8 mouse cellular contexts compared by ENCODE assay signal in genomic region chr17:28621381-28622299, GRCm38 (mm10). TPM values are rescaled to one million over a fixed set of nuclear protein-coding genes. Genes with fewer than 3 reads are reported as not detected.
DNase-seq lines count a peak whose midpoint lies in the region; ATAC-seq and TF ChIP-seq lines count a peak whose summit lies in the region.

No protein-coding gene starts in this region.

- peak; percentile 44 for ATAC-seq in erythroblast, adult 5-6 weeks (replicated peaks; ENCODE audit: low FRiP score, poor library complexity, severe bottlenecking)
- peak; percentile 74 for ATAC-seq in heart, embryonic 14.5 days (ENCODE audit: insufficient number of reproducible peaks, insufficient read depth, low FRiP score, low read depth)
- peak; percentile 70 for ATAC-seq in liver, embryonic 15.5 days (ENCODE audit: insufficient read depth)
- peak; percentile 76 for ATAC-seq in neural tube, embryonic 11.5 days (ENCODE audit: insufficient read depth, low FRiP score, low TSS enrichment)

- peak; percentile 49 to 54 for DNase-seq in B cell, adult 2 months
- DNase-seq in adrenal gland, postnatal 10 days = peak; percentile 67
- DNase-seq in kidney, postnatal 10 days = peak; percentile 67
- DNase-seq in neural tube, embryonic 11.5 days (ENCODE audit: low spot score) = peak; percentile 77

- H3K9me3 ChIP-seq in heart, embryonic 14.5 days (ENCODE audit: control insufficient read depth, low read length) = no peaks in the 10 kb centered on the region
- H3K9me3 ChIP-seq in liver, embryonic 15.5 days (replicated peaks) = no peaks in the 10 kb centered on the region
- H3K9me3 ChIP-seq in neural tube, embryonic 11.5 days (ENCODE audit: control insufficient read depth, low read length) = no peaks in the 10 kb centered on the region

- H3K36me3 ChIP-seq in heart, embryonic 14.5 days (ENCODE audit: control insufficient read depth, insufficient read depth, low read length) = peaks cover 14% of the 10 kb centered on the region
- H3K36me3 ChIP-seq in liver, embryonic 15.5 days (replicated peaks) = 0 out of 2 replicates have a peak, but pooled peaks cover 12% of the 10 kb centered on the region
- no peaks in the 10 kb centered on the region for H3K36me3 ChIP-seq in neural tube, embryonic 11.5 days (ENCODE audit: control insufficient read depth, insufficient read depth, low read length)
- peaks cover 1% of the 10 kb centered on the region for H3K36me3 ChIP-seq in testis, adult 2 months (ENCODE audit: control insufficient read depth, insufficient read depth, low read length)

- under 1% methylated on average over 67 of the region's 78 CpGs for WGBS in heart, embryonic 14.5 days
- under 1% methylated on average over 72 of the region's 78 CpGs for WGBS in liver, embryonic 15.5 days (ENCODE audit: insufficient replicate concordance)
- under 1% methylated on average over 66 of the region's 78 CpGs for WGBS in neural tube, embryonic 11.5 days

- H3K4me1 ChIP-seq in heart, embryonic 14.5 days (ENCODE audit: control insufficient read depth in 2 of 2, insufficient read depth in 2 of 2, low read length in 2 of 2) = peaks cover 10 to 17% of the 10 kb centered on the region in 2 experiments
- peaks cover 52% of the 10 kb centered on the region for H3K4me1 ChIP-seq in liver, embryonic 15.5 days (replicated peaks)
- H3K4me1 ChIP-seq in neural tube, embryonic 11.5 days (ENCODE audit: control insufficient read depth, insufficient read depth, low read length) = peaks cover 11% of the 10 kb centered on the region
- H3K4me1 ChIP-seq in testis, adult 2 months (ENCODE audit: control insufficient read depth, insufficient read depth, low read length) = peaks cover 13% of the 10 kb centered on the region

- H3K4me2 ChIP-seq in heart, embryonic 14.5 days (ENCODE audit: low read length) = peak overlapping the region; percentile 94
- peak overlapping the region; percentile 99 for H3K4me2 ChIP-seq in liver, embryonic 15.5 days
- H3K4me2 ChIP-seq in neural tube, embryonic 11.5 days (ENCODE audit: low read depth) = peak overlapping the region; percentile 92

- H3K27me3 ChIP-seq in heart, embryonic 14.5 days (ENCODE audit: control insufficient read depth, insufficient read depth, low read length) = no peaks in the 10 kb centered on the region
- no peaks in the 10 kb centered on the region for H3K27me3 ChIP-seq in liver, embryonic 15.5 days
- H3K27me3 ChIP-seq in neural tube, embryonic 11.5 days (ENCODE audit: control insufficient read depth, insufficient read depth, low read length) = no peaks in the 10 kb centered on the region
- H3K27me3 ChIP-seq in testis, adult 2 months (ENCODE audit: control insufficient read depth, insufficient read depth, low read length) = no peaks in the 10 kb centered on the region

- TF ChIP-seq POLR2A in testis, adult 2 months (IDR thresholded peaks at IDR 0.05; ENCODE audit: control insufficient read depth, low read depth, low read length) = no peak; the same call in 1 of the 2 replicates

- peak overlapping the region; percentile 31 to 79; a peak in 3 of 4 replicates for H3K27ac ChIP-seq in heart, embryonic 14.5 days (replicated peaks in 1 of 2; ENCODE audit: control insufficient read depth in 1 of 2, insufficient read depth in 1 of 2, low read depth in 2 of 2, low read length in 2 of 2)
- H3K27ac ChIP-seq in liver, embryonic 15.5 days (replicated peaks) = peak overlapping the region; percentile 80
- peak overlapping the region; percentile 76 for H3K27ac ChIP-seq in neural tube, embryonic 11.5 days (ENCODE audit: low read depth, low read length)
- peak overlapping the region; percentile 93 for H3K27ac ChIP-seq in testis, adult 2 months (ENCODE audit: control insufficient read depth, insufficient read depth, low read depth, low read length)

- H3K4me3 ChIP-seq in heart, embryonic 14.5 days (ENCODE audit: control insufficient read depth in 1 of 2, insufficient read depth in 1 of 2, low read depth in 1 of 2, low read length in 2 of 2) = peak overlapping the region; percentile 69 to 86
- peak overlapping the region; percentile 93 for H3K4me3 ChIP-seq in liver, embryonic 15.5 days (replicated peaks)
- H3K4me3 ChIP-seq in neural tube, embryonic 11.5 days (ENCODE audit: low read depth, low read length) = peak overlapping the region; percentile 98
- peak overlapping the region; percentile 99 for H3K4me3 ChIP-seq in testis, adult 2 months (ENCODE audit: control insufficient read depth, low read depth, low read length)

- TF ChIP-seq CTCF in testis, adult 2 months (IDR thresholded peaks at IDR 0.05; ENCODE audit: control insufficient read depth, insufficient read depth, insufficient replicate concordance, low read depth, low read length) = no peak

- peak overlapping the region; percentile 88 for H3K9ac ChIP-seq in heart, embryonic 14.5 days (ENCODE audit: low read length)
- H3K9ac ChIP-seq in liver, embryonic 15.5 days = peak overlapping the region; percentile 86
- peak overlapping the region; percentile 97 for H3K9ac ChIP-seq in neural tube, embryonic 11.5 days (ENCODE audit: low read length)

RNA-seq across cellular contexts. Expression of gene Srpk1, which starts 0.9 kb away (rescaled TPM):
- total RNA-seq in adrenal gland, postnatal 10 days (2021) = 10 to 100 TPM; 53.2 to 62.8 TPM
- total RNA-seq in erythroblast, adult 5-6 weeks (2015; ENCODE audit: low replicate concordance) = 13.6 and 43.2 TPM in 2 replicates
- total RNA-seq in erythroblast, adult 5-6 weeks (2017; ENCODE audit: low replicate concordance) = 22.6 and 43.2 TPM in 2 replicates
- 60.6 and 61.1 TPM in 2 replicates for polyA plus RNA-seq in heart, embryonic 14.5 days (2014; fragmentation: Nextera tagmentation; extraction: Ambion mirVana)
- polyA plus RNA-seq in liver, embryonic 15.5 days (2015; fragmentation: Nextera tagmentation; extraction: Ambion mirVana) = 24.7 and 30.2 TPM in 2 replicates
- 109 and 117 TPM in 2 replicates for polyA plus RNA-seq in neural tube, embryonic 11.5 days (2014; fragmentation: Nextera tagmentation; extraction: Ambion mirVana)
- polyA plus RNA-seq in testis, adult 2 months (2012; rRNA removed) = 167 and 171 TPM in 2 replicates

RNA-seq across cellular contexts. Expression of gene Lhfpl5, which starts 46.2 kb away (rescaled TPM):
- total RNA-seq in adrenal gland, postnatal 10 days (2021) = 1 to 10 TPM; 1.5 to 1.7 TPM
- total RNA-seq in erythroblast, adult 5-6 weeks (2015; ENCODE audit: low replicate concordance) = not detected in 2 replicates
- total RNA-seq in erythroblast, adult 5-6 weeks (2017; ENCODE audit: low replicate concordance) = not detected in 2 replicates
- polyA plus RNA-seq in heart, embryonic 14.5 days (2014; fragmentation: Nextera tagmentation; extraction: Ambion mirVana) = 0.26 and 0.45 TPM in 2 replicates
- polyA plus RNA-seq in liver, embryonic 15.5 days (2015; fragmentation: Nextera tagmentation; extraction: Ambion mirVana) = 0.06 and 0.10 TPM in 2 replicates
- polyA plus RNA-seq in neural tube, embryonic 11.5 days (2014; fragmentation: Nextera tagmentation; extraction: Ambion mirVana) = 1.8 and 2.4 TPM in 2 replicates
- 0.10 TPM in 1 of 2 replicates, not detected in the other for polyA plus RNA-seq in testis, adult 2 months (2012; rRNA removed)

Comparison
In these comparisons a context has a peak if more than half of its experiments do, and no peak if none do; other contexts are left out.
1. Peak in every context shown above with its lines: DNase-seq, ATAC-seq, H3K4me3 ChIP-seq and H3K27ac ChIP-seq.